26 mouse cellular contexts compared by ENCODE assay signal in genomic region chr5:93041276-93041675, GRCm38 (mm10). TPM values are rescaled to one million over a fixed set of nuclear protein-coding genes. Genes with fewer than 3 reads are reported as not detected.
DNase-seq lines count a peak whose midpoint lies in the region; ATAC-seq and TF ChIP-seq lines count a peak whose summit lies in the region.
"Had no signal": no experiment of that assay in that cellular context is flagged by ENCODE, and none has a peak within 500 bp of the region (broad histone marks: within the 10 kb centered on the region; RNA-seq: fewer than 3 reads in every experiment).

No protein-coding gene starts in this region.

- H3K4me1 ChIP-seq in liver, postnatal 0 days (ENCODE audit: insufficient read depth): peaks cover 21% of the 10 kb centered on the region; the same call in 1 of the 2 replicates
- H3K4me1 ChIP-seq in liver, embryonic 11.5 days (replicated peaks; ENCODE audit: control insufficient read depth, insufficient read depth, low read length): peaks cover 11% of the 10 kb centered on the region

- H3K9me3 ChIP-seq in liver, postnatal 0 days (ENCODE audit: low read length): no peaks in the 10 kb centered on the region
- no peaks in the 10 kb centered on the region for H3K9me3 ChIP-seq in liver, embryonic 11.5 days (ENCODE audit: control insufficient read depth, low read length)
- H3K9me3 ChIP-seq: embryonic facial prominence, embryonic 10.5 days; embryonic facial prominence, embryonic 13.5 days; forebrain, embryonic 12.5 days; forebrain, embryonic 15.5 days; hindbrain, embryonic 12.5 days; hindbrain, embryonic 15.5 days had no signal

- no peak overlapping the region for H3K9ac ChIP-seq in liver, postnatal 0 days (replicated peaks)
- no peak overlapping the region for H3K9ac ChIP-seq in liver, embryonic 11.5 days (ENCODE audit: low read depth, low read length)
- H3K9ac ChIP-seq: embryonic facial prominence, embryonic 13.5 days; forebrain, embryonic 12.5 days; forebrain, embryonic 15.5 days; hindbrain, embryonic 12.5 days; hindbrain, embryonic 15.5 days had no signal

- WGBS in liver, postnatal 0 days (ENCODE audit: insufficient replicate concordance): 26% methylated on average over 3 of the region's 3 CpGs
- WGBS in liver, embryonic 11.5 days: 31% methylated on average over 3 of the region's 3 CpGs

- H3K4me2 ChIP-seq in liver, postnatal 0 days (ENCODE audit: low read depth, low read length): peak overlapping the region; percentile 16
- no peak overlapping the region for H3K4me2 ChIP-seq in liver, embryonic 11.5 days
- H3K4me2 ChIP-seq: embryonic facial prominence, embryonic 13.5 days; forebrain, embryonic 12.5 days; forebrain, embryonic 15.5 days; heart, embryonic 11.5 days; hindbrain, embryonic 12.5 days; hindbrain, embryonic 15.5 days had no signal

- TF ChIP-seq CTCF in liver, postnatal 0 days (IDR thresholded peaks at IDR 0.05; ENCODE audit: low read depth): no peak

- no peak overlapping the region for H3K4me3 ChIP-seq in liver, postnatal 0 days (ENCODE audit: low read depth, low read length)
- no peak overlapping the region for H3K4me3 ChIP-seq in liver, embryonic 11.5 days (ENCODE audit: low read depth, low read length)
- H3K4me3 ChIP-seq: embryonic facial prominence, embryonic 10.5 days; embryonic facial prominence, embryonic 13.5 days; erythroblast, embryonic 14.5 days; forebrain, embryonic 12.5 days; forebrain, embryonic 15.5 days; heart, adult 2 months; hindbrain, embryonic 12.5 days; hindbrain, embryonic 15.5 days had no signal

- DNase-seq in heart, adult 11 months: peak; percentile 42
- DNase-seq in heart, adult 9 months (ENCODE audit: low spot score in 2 of 2): no peak
- peak; percentile 59 for DNase-seq in kidney, adult 9 months
- DNase-seq in kidney, adult 18-20 months: no peak
- DNase-seq in liver, postnatal 0 days: no peak
- no peak for DNase-seq in liver, embryonic 11.5 days (ENCODE audit: low spot score)
- DNase-seq: adrenal gland, postnatal 10 days; adrenal gland, postnatal 36 days; B cell, adult 2 months; cerebellum, adult 18-20 months; cerebellum, postnatal 36 days; embryo, embryonic 11 days; gastrocnemius, postnatal 25 days; heart, adult 2 months had no signal

- no peaks in the 10 kb centered on the region for H3K36me3 ChIP-seq in liver, postnatal 0 days (replicated peaks; ENCODE audit: insufficient read depth, low read length)
- no peaks in the 10 kb centered on the region for H3K36me3 ChIP-seq in liver, embryonic 11.5 days (ENCODE audit: control insufficient read depth, insufficient read depth, low read length)
- H3K36me3 ChIP-seq: embryonic facial prominence, embryonic 10.5 days; embryonic facial prominence, embryonic 13.5 days; forebrain, embryonic 12.5 days; forebrain, embryonic 15.5 days; G1E; hindbrain, embryonic 12.5 days; hindbrain, embryonic 15.5 days had no signal

- no peak overlapping the region for H3K27ac ChIP-seq in liver, postnatal 0 days (ENCODE audit: low read depth)
- no peak overlapping the region for H3K27ac ChIP-seq in liver, embryonic 11.5 days (ENCODE audit: low read depth, low read length)
- H3K27ac ChIP-seq: embryonic facial prominence, embryonic 10.5 days; embryonic facial prominence, embryonic 13.5 days; forebrain, embryonic 12.5 days; forebrain, embryonic 15.5 days; heart, adult 2 months; hindbrain, embryonic 12.5 days; hindbrain, embryonic 15.5 days had no signal

- TF ChIP-seq EP300 in liver, postnatal 0 days (IDR thresholded peaks at IDR 0.05; ENCODE audit: low read depth): no peak

- no peak for ATAC-seq in liver, postnatal 0 days
- no peak for ATAC-seq in liver, embryonic 11.5 days (replicated peaks; ENCODE audit: low FRiP score)
- ATAC-seq: forebrain, embryonic 15.5 days; Patski had no signal

- peaks cover 27% of the 10 kb centered on the region for H3K27me3 ChIP-seq in liver, postnatal 0 days (ENCODE audit: insufficient read depth, low read length)
- H3K27me3 ChIP-seq in liver, embryonic 11.5 days (replicated peaks; ENCODE audit: control insufficient read depth, insufficient read depth, low read length): peaks cover 46% of the 10 kb centered on the region
- H3K27me3 ChIP-seq: CH12.LX, Patski had no signal

RNA-seq across cellular contexts. Expression of gene Sowahb, which starts 3.5 kb away (rescaled TPM):
- polyA plus RNA-seq in liver, postnatal 0 days (2015; fragmentation: Nextera tagmentation; extraction: Ambion mirVana): 1.8 and 3.9 TPM in 2 replicates
- 0.44 and 0.51 TPM in 2 replicates for polyA plus RNA-seq in liver, embryonic 11.5 days (2014; fragmentation: Nextera tagmentation; extraction: Ambion mirVana)
- polyA plus RNA-seq: G1E; heart, postnatal 0 days; hindbrain, embryonic 15.5 days had no signal

RNA-seq across cellular contexts. Expression of gene Sept11, which starts 52.0 kb away (rescaled TPM):
- polyA plus RNA-seq in liver, postnatal 0 days (2015; fragmentation: Nextera tagmentation; extraction: Ambion mirVana): 12.1 and 12.2 TPM in 2 replicates
- polyA plus RNA-seq in liver, embryonic 11.5 days (2014; fragmentation: Nextera tagmentation; extraction: Ambion mirVana): 89.0 and 95.1 TPM in 2 replicates

Comparison
In these comparisons a context has a peak if more than half of its experiments do, and no peak if none do; other contexts are left out.
1. DNase-seq: peak in heart, adult 11 months (single experiment) and kidney, adult 9 months (single experiment); none in heart, adult 9 months (0 of 2), kidney, adult 18-20 months (single experiment), liver, postnatal 0 days (single experiment) and liver, embryonic 11.5 days (single experiment).